ENCODE assay signal across 34 mouse cellular contexts in genomic region chr13:81703148-81703547, GRCm38 (mm10). TPM values are rescaled to one million over a fixed set of nuclear protein-coding genes. Genes with fewer than 3 reads are reported as not detected.
DNase-seq lines count a peak whose midpoint lies in the region; ATAC-seq lines count a peak whose summit lies in the region.
"Had no signal": no experiment of that assay in that cellular context is flagged by ENCODE, and none has a peak within 500 bp of the region (broad histone marks: within the 10 kb centered on the region; RNA-seq: fewer than 3 reads in every experiment).

No protein-coding gene starts in this region.

- no peak overlapping the region for H3K27ac ChIP-seq in heart, embryonic 11.5 days (ENCODE audit: low read depth, low read length)
- H3K27ac ChIP-seq: embryonic facial prominence, embryonic 13.5 days; heart, embryonic 15.5 days; hindbrain, postnatal 0 days; left cerebral cortex, adult 2 months; limb, embryonic 13.5 days; liver, embryonic 12.5 days; midbrain, embryonic 10.5 days; neural tube, embryonic 13.5 days; stomach, postnatal 0 days had no signal

- peak; percentile 80 for DNase-seq in heart, adult 11 months
- DNase-seq in A20 (ENCODE audit: low read depth, low spot score) (peak; percentile 79), ZHBTc4 (ENCODE audit: low read depth, low spot score) (peak; percentile 72)
- no peak for DNase-seq in kidney, adult 11 months
- DNase-seq in ovary, postnatal 14 days (ENCODE audit: low spot score) = no peak
- DNase-seq: adrenal gland, postnatal 10 days; cerebellum, adult 11 months; cerebellum, adult 9-10 months; cerebellum, postnatal 36 days; embryo, embryonic 11 days; forebrain, postnatal 0 days; kidney, postnatal 14 days; lung, adult 18-20 months; lung, postnatal 4 days; retina, postnatal 1 day; right cerebral cortex, postnatal 14 days; spleen, adult 18-20 months; thymus, adult 2 months; thymus, postnatal 36 days had no signal

- H3K4me2 ChIP-seq in heart, embryonic 11.5 days = no peak overlapping the region
- H3K4me2 ChIP-seq: embryonic facial prominence, embryonic 13.5 days; heart, embryonic 15.5 days; limb, embryonic 13.5 days; liver, embryonic 12.5 days; neural tube, embryonic 13.5 days had no signal

- H3K36me3 ChIP-seq in heart, embryonic 11.5 days (ENCODE audit: control insufficient read depth, insufficient read depth, low read length) = no peaks in the 10 kb centered on the region; the same call in 1 of the 2 replicates
- H3K36me3 ChIP-seq: heart, embryonic 15.5 days; limb, embryonic 13.5 days had no signal

- no peaks in the 10 kb centered on the region for H3K4me1 ChIP-seq in heart, embryonic 11.5 days (ENCODE audit: control insufficient read depth, insufficient read depth, low read length)
- H3K4me1 ChIP-seq: heart, embryonic 15.5 days; midbrain, embryonic 10.5 days; neural tube, embryonic 13.5 days had no signal

- no peak overlapping the region for H3K9ac ChIP-seq in heart, embryonic 11.5 days (ENCODE audit: low read depth, low read length)
- H3K9ac ChIP-seq: embryonic facial prominence, embryonic 13.5 days; forebrain, postnatal 0 days; heart, embryonic 15.5 days; limb, embryonic 13.5 days; liver, embryonic 12.5 days; neural tube, embryonic 13.5 days had no signal

- no peak overlapping the region for H3K4me3 ChIP-seq in heart, embryonic 11.5 days (ENCODE audit: low read depth, low read length)
- H3K4me3 ChIP-seq: embryonic facial prominence, embryonic 13.5 days; heart, embryonic 15.5 days; left cerebral cortex, adult 2 months; limb, embryonic 13.5 days; liver, embryonic 12.5 days; midbrain, embryonic 10.5 days; neural tube, embryonic 13.5 days had no signal

- H3K27me3 ChIP-seq in heart, embryonic 11.5 days (ENCODE audit: control insufficient read depth, insufficient read depth, low read length) = no peaks in the 10 kb centered on the region
- H3K27me3 ChIP-seq: embryonic facial prominence, embryonic 13.5 days; heart, embryonic 15.5 days; limb, embryonic 13.5 days; liver, embryonic 12.5 days; neural tube, embryonic 13.5 days had no signal

- 83% methylated on average over 7 of the region's 7 CpGs for WGBS in heart, embryonic 11.5 days (ENCODE audit: insufficient replicate concordance)

- no peak for ATAC-seq in heart, embryonic 11.5 days (replicated peaks; ENCODE audit: insufficient number of reproducible peaks, low FRiP score, low TSS enrichment)
- ATAC-seq in monocyte, adult 5-6 weeks (replicated peaks; ENCODE audit: insufficient number of reproducible peaks, low FRiP score, low TSS enrichment, poor library complexity, severe bottlenecking) = 0 out of 2 replicates have a peak, but pooled peaks have one; percentile 49
- ATAC-seq in activated CD4-positive, CD25-positive, alpha-beta regulatory T cell, adult 4 months = no peak
- ATAC-seq: forebrain, postnatal 0 days; hindbrain, postnatal 0 days; intestine, embryonic 16.5 days; liver, embryonic 12.5 days; lung, postnatal 0 days; midbrain, embryonic 16.5 days had no signal

- no peaks in the 10 kb centered on the region for H3K9me3 ChIP-seq in heart, embryonic 11.5 days (replicated peaks; ENCODE audit: control insufficient read depth, low read length)
- H3K9me3 ChIP-seq: embryonic facial prominence, embryonic 13.5 days; heart, embryonic 15.5 days; limb, embryonic 13.5 days; liver, embryonic 12.5 days; midbrain, embryonic 10.5 days; neural tube, embryonic 13.5 days had no signal

RNA-seq across cellular contexts. Expression of gene Polr3g, which starts 7.7 kb away (rescaled TPM):
- polyA plus RNA-seq in heart, embryonic 11.5 days (2014; fragmentation: Nextera tagmentation; extraction: Ambion mirVana) = 22.5 and 26.2 TPM in 2 replicates
- 3.7 to 20.3 TPM (median 12.0 TPM) in 3 replicates for total RNA-seq in monocyte, adult 5-6 weeks (2017)
- polyA plus RNA-seq in activated CD4-positive, CD25-positive, alpha-beta regulatory T cell, adult 4 months (2017; shearing (Covaris generic)) = 10 to 100 TPM in 1 of 2 experiments, 1 to 10 TPM in 1; 7.7 to 11.5 TPM

RNA-seq across cellular contexts. Expression of gene Mblac2, which starts 8.0 kb away (rescaled TPM):
- 6.1 and 6.6 TPM in 2 replicates for polyA plus RNA-seq in heart, embryonic 11.5 days (2014; fragmentation: Nextera tagmentation; extraction: Ambion mirVana)
- total RNA-seq in monocyte, adult 5-6 weeks (2017) = 1.6 to 4.1 TPM (median 2.7 TPM) in 3 replicates
- polyA plus RNA-seq in activated CD4-positive, CD25-positive, alpha-beta regulatory T cell, adult 4 months (2017; shearing (Covaris generic)) = 10 to 100 TPM; 10.9 to 16.5 TPM

RNA-seq across cellular contexts. Expression of gene Lysmd3, which starts 45.7 kb away (rescaled TPM):
- 24.6 and 27.3 TPM in 2 replicates for polyA plus RNA-seq in heart, embryonic 11.5 days (2014; fragmentation: Nextera tagmentation; extraction: Ambion mirVana)
- 52.9 to 67.6 TPM (median 55.5 TPM) in 3 replicates for total RNA-seq in monocyte, adult 5-6 weeks (2017)
- 10 to 100 TPM; 14.3 to 17.2 TPM for polyA plus RNA-seq in activated CD4-positive, CD25-positive, alpha-beta regulatory T cell, adult 4 months (2017; shearing (Covaris generic))

Comparison
In these comparisons a context has a peak if more than half of its experiments do, and no peak if none do; other contexts are left out.
1. DNase-seq: peak in heart, adult 11 months (single experiment), A20 (single experiment) and ZHBTc4 (single experiment); none in kidney, adult 11 months (single experiment) and ovary, postnatal 14 days (single experiment).